Mouse (Mus musculus): ENCODE data around the gene Gtf2h3. TPM values are rescaled to one million over a fixed set of nuclear protein-coding genes. Genes with fewer than 3 reads are reported as not detected.

Gtf2h3 gene
- polyA plus RNA-seq, 1 experiment = 9.6 TPM

GRCm38 (mm10) chr5:124610965-124611364 lies 32.0 kb downstream of the Gtf2h3 start:
- TF ChIP-seq CTCF (IDR thresholded peaks at IDR 0.05; ENCODE audit: low read depth, low read length) (no peak), POLR2A (IDR thresholded peaks at IDR 0.05; ENCODE audit: borderline replicate concordance, low read depth, low read length) (no peak)
- Histone ChIP-seq H3K4me3 (ENCODE audit: insufficient read depth, low read length) (no peak overlapping the region), H3K27ac (ENCODE audit: insufficient read depth, low read depth, low read length) (no peak overlapping the region), H3K4me1 (ENCODE audit: control insufficient read depth, insufficient read depth, low read length) (no peaks in the 10 kb centered on the region; the same call in 1 of the 2 replicates)

- TF ChIP-seq CTCF (IDR thresholded peaks at IDR 0.05; ENCODE audit: low read depth, low read length) (no peak), POLR2A (IDR thresholded peaks at IDR 0.05; ENCODE audit: borderline replicate concordance, low read depth, low read length) (no peak)
- Histone ChIP-seq H3K27ac (ENCODE audit: insufficient read depth, low read depth, low read length) (no peak overlapping the region), H3K4me3 (ENCODE audit: insufficient read depth, low read length) (no peak overlapping the region), H3K4me1 (ENCODE audit: control insufficient read depth, insufficient read depth, low read length) (peaks cover 4% of the 10 kb centered on the region; the same call in 1 of the 2 replicates)
Measured at GRCm38 (mm10) chr5:124614709-124615108, 35.8 kb downstream of the Gtf2h3 start.

GRCm38 (mm10) chr5:124618711-124619110 lies 39.8 kb downstream of the Gtf2h3 start:
- no peak overlapping the region for H3K27ac ChIP-seq (ENCODE audit: insufficient read depth, low read depth, low read length)
- no peak overlapping the region for H3K4me3 ChIP-seq (ENCODE audit: insufficient read depth, low read length)
- TF ChIP-seq POLR2A (IDR thresholded peaks at IDR 0.05; ENCODE audit: borderline replicate concordance, low read depth, low read length) = no peak
- H3K4me1 ChIP-seq (ENCODE audit: control insufficient read depth, insufficient read depth, low read length) = peaks cover 24% of the 10 kb centered on the region

- no peak overlapping the region for H3K27ac ChIP-seq (ENCODE audit: insufficient read depth, low read depth, low read length)
- peaks cover 20% of the 10 kb centered on the region for H3K4me1 ChIP-seq (ENCODE audit: control insufficient read depth, insufficient read depth, low read length)
- no peak overlapping the region for H3K4me3 ChIP-seq (ENCODE audit: insufficient read depth, low read length)
- no peak for TF ChIP-seq CTCF (IDR thresholded peaks at IDR 0.05; ENCODE audit: low read depth, low read length)
- TF ChIP-seq POLR2A (IDR thresholded peaks at IDR 0.05; ENCODE audit: borderline replicate concordance, low read depth, low read length) = no peak
Measured at GRCm38 (mm10) chr5:124621362-124621761, 42.4 kb downstream of the Gtf2h3 start.

- Histone ChIP-seq H3K4me3 (ENCODE audit: insufficient read depth, low read length) (no peak overlapping the region), H3K4me1 (ENCODE audit: control insufficient read depth, insufficient read depth, low read length) (peaks cover 20% of the 10 kb centered on the region), H3K27ac (ENCODE audit: insufficient read depth, low read depth, low read length) (peak overlapping the region; percentile 17)
- no peak for TF ChIP-seq POLR2A (IDR thresholded peaks at IDR 0.05; ENCODE audit: borderline replicate concordance, low read depth, low read length)
- TF ChIP-seq CTCF (IDR thresholded peaks at IDR 0.05; ENCODE audit: low read depth, low read length) = no peak
Measured at GRCm38 (mm10) chr5:124622890-124623289, 44.0 kb downstream of the Gtf2h3 start.

GRCm38 (mm10) chr5:124624291-124624690 lies 45.4 kb downstream of the Gtf2h3 start:
- TF ChIP-seq POLR2A (IDR thresholded peaks at IDR 0.05; ENCODE audit: borderline replicate concordance, low read depth, low read length) (no peak), CTCF (IDR thresholded peaks at IDR 0.05; ENCODE audit: low read depth, low read length) (no peak)
- no peak overlapping the region for H3K4me3 ChIP-seq (ENCODE audit: insufficient read depth, low read length)
- H3K27ac ChIP-seq (ENCODE audit: insufficient read depth, low read depth, low read length) = no peak overlapping the region
- peaks cover 24% of the 10 kb centered on the region for H3K4me1 ChIP-seq (ENCODE audit: control insufficient read depth, insufficient read depth, low read length)

GRCm38 (mm10) chr5:124628448-124629363 lies 49.8 kb downstream of the Gtf2h3 start, which contains the start of gene Atp6v0a2:
Atp6v0a2 (plus strand) TSS chr5:124628576.
- TF ChIP-seq CTCF (IDR thresholded peaks at IDR 0.05; ENCODE audit: low read depth, low read length) (no peak), POLR2A (IDR thresholded peaks at IDR 0.05; ENCODE audit: borderline replicate concordance, low read depth, low read length) (no peak)
- peaks cover 10% of the 10 kb centered on the region for H3K4me1 ChIP-seq (ENCODE audit: control insufficient read depth, insufficient read depth, low read length)
- H3K27ac ChIP-seq (ENCODE audit: insufficient read depth, low read depth, low read length) = peak within 1 kb of the TSS; percentile 90
- H3K4me3 ChIP-seq (ENCODE audit: insufficient read depth, low read length) = peak within 1 kb of the TSS; percentile 83

GRCm38 (mm10) chr5:124629641-124630040 lies 50.7 kb downstream of the Gtf2h3 start:
- H3K4me1 ChIP-seq (ENCODE audit: control insufficient read depth, insufficient read depth, low read length) = peaks cover 10% of the 10 kb centered on the region
- H3K4me3 ChIP-seq (ENCODE audit: insufficient read depth, low read length) = peak overlapping the region; percentile 83
- TF ChIP-seq POLR2A (IDR thresholded peaks at IDR 0.05; ENCODE audit: borderline replicate concordance, low read depth, low read length) (no peak), CTCF (IDR thresholded peaks at IDR 0.05; ENCODE audit: low read depth, low read length) (no peak)
- H3K27ac ChIP-seq (ENCODE audit: insufficient read depth, low read depth, low read length) = no peak overlapping the region

GRCm38 (mm10) chr5:124631685-124632084 lies 52.7 kb downstream of the Gtf2h3 start:
- TF ChIP-seq POLR2A (IDR thresholded peaks at IDR 0.05; ENCODE audit: borderline replicate concordance, low read depth, low read length) = no peak
- no peak overlapping the region for H3K27ac ChIP-seq (ENCODE audit: insufficient read depth, low read depth, low read length)
- H3K4me3 ChIP-seq (ENCODE audit: insufficient read depth, low read length) = no peak overlapping the region
- H3K4me1 ChIP-seq (ENCODE audit: control insufficient read depth, insufficient read depth, low read length) = peaks cover 10% of the 10 kb centered on the region

GRCm38 (mm10) chr5:124632461-124632860 lies 53.5 kb downstream of the Gtf2h3 start:
- peaks cover 14% of the 10 kb centered on the region for H3K4me1 ChIP-seq (ENCODE audit: control insufficient read depth, insufficient read depth, low read length)
- H3K27ac ChIP-seq (ENCODE audit: insufficient read depth, low read depth, low read length) = no peak overlapping the region
- no peak for TF ChIP-seq POLR2A (IDR thresholded peaks at IDR 0.05; ENCODE audit: borderline replicate concordance, low read depth, low read length)
- TF ChIP-seq CTCF (IDR thresholded peaks at IDR 0.05; ENCODE audit: low read depth, low read length) = no peak
- no peak overlapping the region for H3K4me3 ChIP-seq (ENCODE audit: insufficient read depth, low read length)

Measured in bone marrow macrophage, adult 2 months (primary cell).